Mouse (Mus musculus) MEL (cell line): ENCODE results near the gene Immp2l.

Experiments
- CTCF ChIP-seq, 3 experiments: IDR thresholded peaks in 2 of 3; conservative IDR thresholded peaks in 1 of 3; 2 replicates each; pipeline ENCODE4 v1.5.1; 2011 to 2012; ENCODE audit warnings: low read length in 3 of 3, low read depth in 2 of 3, mild to moderate bottlenecking in 2 of 3, improper control_type of control experiment in 1 of 3, inconsistent platforms in 1 of 3, mixed read lengths in 1 of 3, moderate library complexity in 1 of 3; ENCODE audit not compliant: control insufficient read depth in 1 of 3, insufficient read depth in 1 of 3, poor library complexity in 1 of 3, severe bottlenecking in 1 of 3
- GATA1 ChIP-seq: IDR thresholded peaks from 2 replicates; pipeline ENCODE4 v1.6.1; 2011; ENCODE audit warnings: low read depth, low read length, improper control_type of control experiment
- POLR2AphosphoS2 ChIP-seq: IDR thresholded peaks from 2 replicates; pipeline ENCODE4 v1.6.1; 2011; ENCODE audit warnings: low read length, improper control_type of control experiment
- ZC3H11A ChIP-seq: IDR thresholded peaks from 2 replicates; pipeline ENCODE4 v1.6.1; 2012; ENCODE audit warnings: low read depth, mild to moderate bottlenecking, inconsistent platforms, low read length, improper control_type of control experiment

- TF ChIP-seq CTCF (IDR thresholded peaks at IDR 0.05 in 2 of 3, conservative IDR thresholded peaks at IDR 0.05 in 1 of 3; ENCODE audit: control insufficient read depth in 1 of 3, insufficient read depth in 1 of 3, low read depth in 2 of 3, low read length in 3 of 3, poor library complexity in 1 of 3, severe bottlenecking in 1 of 3): no peak
- TF ChIP-seq POLR2AphosphoS2: no peak
- no peak for TF ChIP-seq GATA1
- TF ChIP-seq ZC3H11A: no peak
These were observed 818.9 kb downstream of the Immp2l start for GRCm38 (mm10) chr12:41842694-41843329.
